Mouse (Mus musculus): ENCODE measurements around the gene Taf11.

Gene Taf11

GRCm38 (mm10) chr17:27909622-27910500, at the start of gene Taf11:
TSS of gene Taf11 (minus strand) at chr17:27909844.
- no peak for DNase-seq (ENCODE audit: low spot score)

- DNase-seq (ENCODE audit: low spot score), result no peak
Observed at GRCm38 (mm10) chr17:27957649-27958048, 48.0 kb upstream of the Taf11 start.

GRCm38 (mm10) chr17:27954629-27955402, 45.2 kb upstream of the Taf11 start:
- DNase-seq (ENCODE audit: low spot score), result no peak

GRCm38 (mm10) chr17:27953136-27953535, 43.5 kb upstream of the Taf11 start:
- DNase-seq (ENCODE audit: low spot score), result no peak

GRCm38 (mm10) chr17:27947155-27947554, 37.5 kb upstream of the Taf11 start:
- no peak for DNase-seq (ENCODE audit: low spot score)

- no peak for DNase-seq (ENCODE audit: low spot score)
Observed at GRCm38 (mm10) chr17:27946371-27946770, 36.7 kb upstream of the Taf11 start.

GRCm38 (mm10) chr17:27945546-27946216, 36.0 kb upstream of the Taf11 start:
- no peak for DNase-seq (ENCODE audit: low spot score)

GRCm38 (mm10) chr17:27942131-27942530, 32.5 kb upstream of the Taf11 start:
- no peak for DNase-seq (ENCODE audit: low spot score)

GRCm38 (mm10) chr17:27941698-27942097, 32.1 kb upstream of the Taf11 start:
- no peak for DNase-seq (ENCODE audit: low spot score)

- DNase-seq (ENCODE audit: low spot score), result no peak
Observed at GRCm38 (mm10) chr17:27941178-27941577, 31.5 kb upstream of the Taf11 start.

GRCm38 (mm10) chr17:27940352-27940751, 30.7 kb upstream of the Taf11 start:
- DNase-seq (ENCODE audit: low spot score), result no peak

- no peak for DNase-seq (ENCODE audit: low spot score)
Observed at GRCm38 (mm10) chr17:27939028-27939427, 29.4 kb upstream of the Taf11 start.

GRCm38 (mm10) chr17:27938121-27938754, 28.6 kb upstream of the Taf11 start:
- DNase-seq (ENCODE audit: low spot score), result no peak

- no peak for DNase-seq (ENCODE audit: low spot score)
Observed at GRCm38 (mm10) chr17:27937054-27937615, 27.5 kb upstream of the Taf11 start.

GRCm38 (mm10) chr17:27935091-27935490, 25.4 kb upstream of the Taf11 start:
- no peak for DNase-seq (ENCODE audit: low spot score)

GRCm38 (mm10) chr17:27934136-27934910, 24.7 kb upstream of the Taf11 start:
- DNase-seq (ENCODE audit: low spot score), result no peak

- DNase-seq (ENCODE audit: low spot score), result no peak
Observed at GRCm38 (mm10) chr17:27931826-27932225, 22.2 kb upstream of the Taf11 start.

- no peak for DNase-seq (ENCODE audit: low spot score)
Observed at GRCm38 (mm10) chr17:27930291-27930690, 20.6 kb upstream of the Taf11 start.

- DNase-seq (ENCODE audit: low spot score), result no peak
Observed at GRCm38 (mm10) chr17:27925504-27925903, 15.9 kb upstream of the Taf11 start.

GRCm38 (mm10) chr17:27925054-27925453, 15.4 kb upstream of the Taf11 start:
- DNase-seq (ENCODE audit: low spot score), result no peak

GRCm38 (mm10) chr17:27922174-27922712, 12.6 kb upstream of the Taf11 start:
- no peak for DNase-seq (ENCODE audit: low spot score)
